Mouse (Mus musculus) cerebellum, adult 2 months (tissue): Measurements from ENCODE around the gene Pmm2.

Experiments used
- CTCF ChIP-seq: fragments of 200-500 bp; IDR thresholded peaks from 2 replicates; pipeline ENCODE4 v1.5.1; 2011; ENCODE audit warnings: low read depth, mild to moderate bottlenecking, control low read depth, low read length, moderate library complexity, borderline replicate concordance; ENCODE audit not compliant: insufficient read depth
- POLR2A ChIP-seq: fragments of 200-500 bp; IDR thresholded peaks from 2 replicates; pipeline ENCODE4 v1.6.1; 2011; ENCODE audit warnings: low read length, control low read depth, borderline replicate concordance; ENCODE audit not compliant: insufficient read depth

- TF ChIP-seq CTCF (no peak), POLR2A (no peak)
These were observed 26.4 kb downstream of the Pmm2 start for GRCm38 (mm10) chr16:8663606-8664539.
